Mouse (Mus musculus) cerebellum, postnatal 36 days (tissue): Measurements from ENCODE around the gene Ttc23l.
"Not testable (repeated sequence)": the region's sequence is repeated elsewhere in the genome, so short reads cannot be mapped to it uniquely, and the experiment has no call there.

Experiments
- DNase-seq, 2 experiments: peaks; one replicate each; pipeline ENCODE4 v3.0.0; 2021 to 2022; ENCODE audit warnings: mixed read lengths in 2 of 2

The Ttc23l gene

DNA sequence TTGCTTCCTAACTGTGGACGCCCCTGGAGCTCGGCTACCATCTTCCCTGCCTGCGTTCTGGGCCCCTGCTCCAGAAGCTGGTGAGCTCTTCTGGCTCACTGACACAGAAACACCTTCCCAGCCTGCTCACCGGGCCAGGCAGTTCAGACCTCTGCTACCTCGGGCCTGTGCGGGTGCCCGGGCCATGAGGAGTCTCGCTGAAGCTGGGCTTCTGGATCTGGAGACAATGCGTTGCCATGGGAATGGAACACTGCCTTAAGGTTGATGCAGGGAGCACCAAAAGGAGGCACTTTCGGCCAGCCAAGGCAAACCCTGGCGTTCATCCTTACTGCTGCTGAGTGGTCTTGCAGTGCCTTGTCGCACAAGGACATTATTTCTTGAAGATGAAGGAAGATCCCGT is at the start of gene Ttc23l:
Gene Ttc23l, minus strand, starts transcription at position 204 of the 400 bp plus-strand sequence.
- no peak for DNase-seq

DNA sequence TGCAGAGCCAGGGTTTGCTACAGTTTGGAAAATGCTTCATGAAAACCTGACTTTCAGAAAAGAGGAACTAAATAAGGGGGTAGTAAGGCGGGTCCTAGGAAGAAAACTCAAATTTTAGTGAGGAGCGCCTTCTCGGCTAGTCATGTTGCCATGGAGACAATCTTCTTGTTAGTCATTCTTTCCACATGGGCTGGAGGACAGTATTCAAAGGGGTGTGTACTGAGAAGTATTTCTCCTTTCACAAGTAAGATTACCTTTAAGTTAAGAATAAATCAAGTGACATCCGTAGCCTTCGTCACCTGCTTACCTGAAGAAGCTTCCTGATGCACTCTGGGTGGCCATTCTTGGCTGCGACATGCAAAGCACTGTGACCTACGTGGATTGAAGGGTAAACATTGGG is 40.9 kb upstream of the Ttc23l start:
- no peak for DNase-seq

DNA sequence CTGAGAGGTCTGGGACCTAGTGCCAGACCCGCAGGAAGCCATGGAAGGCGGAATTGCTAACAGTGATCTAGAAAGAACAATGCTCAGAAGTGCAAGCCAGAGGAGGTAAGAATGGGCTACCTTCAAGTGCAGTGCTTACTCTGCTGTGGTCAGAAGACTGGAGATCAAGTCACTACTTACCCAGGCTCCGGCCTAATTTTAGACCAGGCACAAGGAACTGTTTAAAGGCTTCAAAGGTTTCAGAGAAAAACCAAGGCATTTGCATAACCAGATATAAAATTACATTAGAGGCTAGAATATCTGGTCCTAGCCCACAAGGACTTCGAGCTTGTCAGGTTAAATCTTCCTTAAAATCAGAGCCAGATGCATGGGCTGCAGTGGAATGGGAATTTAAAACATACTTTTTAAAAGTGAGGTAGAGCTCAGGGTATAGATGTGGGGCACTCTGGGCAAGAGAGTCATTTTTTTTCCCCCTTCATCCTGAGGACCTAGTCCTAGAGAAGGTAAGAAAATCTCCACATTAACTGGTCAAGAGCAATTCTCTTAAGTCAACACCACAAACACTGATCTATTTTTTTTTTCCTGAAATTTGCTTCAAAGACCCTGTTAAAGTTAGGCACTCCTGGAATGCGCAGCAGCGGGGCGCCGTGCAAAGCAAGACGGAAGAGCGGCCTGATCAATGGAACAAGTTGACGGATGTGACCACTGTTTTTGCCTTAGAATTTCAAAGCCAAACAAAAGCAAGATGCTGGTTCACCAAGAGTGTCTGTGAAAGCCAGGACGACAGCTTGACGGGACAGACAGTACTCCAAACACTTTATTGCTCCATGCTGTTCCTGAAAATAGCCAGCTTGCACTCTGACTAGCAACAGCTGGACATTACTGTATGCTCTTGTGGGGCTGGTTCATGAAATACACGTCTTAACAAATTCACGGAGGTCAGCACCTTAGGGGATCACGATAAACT is 40.1 kb upstream of the Ttc23l start:
- DNase-seq: no peak

DNA sequence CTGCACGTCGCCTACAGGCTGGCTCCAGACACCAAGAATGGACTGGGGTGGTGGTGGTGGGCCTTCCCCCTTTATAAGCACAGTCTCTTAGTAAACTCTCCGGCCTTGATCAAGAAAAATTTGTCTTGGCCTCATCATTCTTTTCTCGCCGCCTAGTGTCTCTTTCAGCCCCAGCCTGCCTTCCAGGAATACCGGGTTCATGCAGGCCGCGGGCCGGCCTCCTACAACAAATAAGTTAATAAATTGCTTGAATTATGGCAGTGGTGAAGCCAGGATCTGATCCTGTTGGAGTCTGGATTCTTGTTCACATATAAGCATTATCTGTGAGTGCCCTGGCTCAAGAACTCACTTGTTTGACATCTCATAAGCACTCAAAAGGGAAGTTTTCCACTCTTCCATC is 38.4 kb upstream of the Ttc23l start:
- no peak for DNase-seq

DNA sequence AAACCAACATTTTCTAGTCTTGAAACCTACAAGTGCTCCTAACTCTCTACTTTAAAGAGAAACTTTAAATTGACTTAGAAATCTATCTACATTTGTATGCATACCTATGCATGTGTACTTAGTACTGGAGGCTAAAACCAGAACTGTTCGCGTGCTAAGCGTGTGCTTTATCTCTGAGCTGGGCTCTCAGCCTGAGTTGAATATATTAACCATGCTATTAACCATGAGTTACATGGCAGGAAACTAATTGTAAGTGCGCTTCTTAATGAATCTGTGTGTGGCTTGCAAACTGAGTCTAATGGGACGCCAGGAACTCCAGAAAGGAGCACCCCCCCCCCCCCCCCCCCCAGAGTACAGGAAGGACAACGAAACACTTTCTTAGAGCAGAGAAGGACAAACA is 36.9 kb upstream of the Ttc23l start:
- DNase-seq: no peak

DNA sequence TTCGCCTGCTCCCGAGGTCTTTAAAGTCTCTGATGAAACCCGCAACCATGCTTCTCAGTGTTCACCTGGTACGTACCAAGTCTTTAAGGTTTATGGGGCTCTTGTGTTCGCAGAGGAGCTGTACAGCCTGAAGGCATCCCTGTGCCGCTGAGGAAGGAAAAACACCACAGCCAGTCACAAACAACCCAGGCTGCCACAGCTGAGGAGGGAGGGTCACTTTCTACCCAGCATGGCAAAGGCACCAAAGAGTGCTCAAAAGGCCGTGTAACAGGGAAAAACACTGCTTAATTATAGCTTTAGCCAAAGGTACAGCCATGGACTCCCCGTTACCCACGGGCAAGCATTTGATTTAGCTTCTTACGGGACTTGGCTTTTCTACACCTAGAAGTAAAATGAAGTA is 36.4 kb upstream of the Ttc23l start:
- DNase-seq: no peak

DNA sequence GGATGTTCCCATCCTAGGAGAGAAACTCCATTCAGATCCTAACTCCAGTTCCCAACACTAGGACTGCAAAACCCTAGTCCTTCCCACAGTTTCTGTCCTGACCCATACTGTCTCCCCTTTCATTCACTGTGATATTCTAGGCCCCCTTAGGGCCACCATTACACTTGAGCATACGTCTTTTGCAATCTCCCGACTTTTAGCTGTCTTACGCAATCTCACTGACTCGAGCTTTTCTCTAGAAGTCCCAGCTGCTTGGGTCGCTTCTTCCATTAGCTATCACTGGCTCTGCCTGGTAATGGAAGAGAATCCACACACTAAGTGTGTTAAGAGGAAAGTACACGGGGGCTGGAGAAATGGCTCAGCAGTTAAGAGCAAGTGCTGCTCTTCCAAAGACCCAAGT is 34.6 kb upstream of the Ttc23l start:
- no peak for DNase-seq

DNA sequence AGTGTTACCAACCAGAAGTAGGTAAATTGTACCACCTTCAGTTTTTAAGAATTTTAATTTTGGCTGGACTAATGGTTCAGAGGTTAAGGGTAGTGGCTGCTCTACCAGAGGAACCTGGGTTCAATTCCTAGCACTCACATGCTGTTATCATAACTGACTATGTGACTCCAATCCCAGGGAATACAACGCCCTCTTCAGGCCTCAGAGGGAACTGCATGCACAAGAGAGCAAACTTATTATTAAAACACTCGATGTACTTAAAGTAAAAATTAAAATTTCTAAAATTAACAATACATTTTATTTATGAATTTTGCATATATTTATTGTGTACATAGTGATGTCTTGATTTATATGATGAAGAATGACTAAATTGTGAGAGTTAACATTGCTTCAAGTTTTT is 28.1 kb upstream of the Ttc23l start:
- no peak for DNase-seq

DNA sequence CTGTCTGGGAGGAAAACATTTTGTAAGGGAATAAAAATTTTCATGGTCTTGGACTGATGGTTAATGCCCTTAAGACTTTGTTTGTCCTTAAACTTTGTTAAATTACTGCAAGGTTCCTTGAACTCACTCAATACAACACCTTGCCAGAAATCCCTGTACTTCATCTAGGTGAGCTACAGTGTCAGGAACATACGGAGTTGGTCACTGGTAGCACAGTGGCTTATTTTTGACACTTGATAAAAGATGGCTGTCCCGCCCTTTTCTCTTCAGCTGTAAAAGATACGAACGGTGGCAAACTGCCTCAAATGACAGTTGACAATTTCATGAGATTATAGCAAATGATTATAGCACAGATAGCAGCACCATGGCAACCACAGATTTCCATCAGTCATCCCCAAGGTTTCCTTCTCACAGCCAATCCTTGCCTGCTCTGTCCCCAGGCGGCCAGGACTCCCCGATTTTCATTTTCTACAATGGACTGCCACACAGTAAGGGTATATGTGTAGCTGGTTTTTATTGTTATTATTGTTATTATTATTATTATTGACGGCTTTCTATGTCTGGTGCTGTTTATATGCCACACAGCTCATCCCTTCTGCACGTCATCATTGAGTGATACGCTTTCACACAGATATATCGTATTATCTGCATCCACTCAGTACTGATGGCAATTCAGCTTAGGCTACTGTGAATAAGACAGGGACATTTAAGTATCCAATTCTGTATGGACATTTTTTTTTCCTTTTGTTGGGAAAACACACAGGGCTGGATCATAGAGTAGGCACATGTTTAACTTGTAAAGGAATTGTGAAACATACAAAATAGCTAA is 26.1 kb upstream of the Ttc23l start:
- DNase-seq: no peak

DNA sequence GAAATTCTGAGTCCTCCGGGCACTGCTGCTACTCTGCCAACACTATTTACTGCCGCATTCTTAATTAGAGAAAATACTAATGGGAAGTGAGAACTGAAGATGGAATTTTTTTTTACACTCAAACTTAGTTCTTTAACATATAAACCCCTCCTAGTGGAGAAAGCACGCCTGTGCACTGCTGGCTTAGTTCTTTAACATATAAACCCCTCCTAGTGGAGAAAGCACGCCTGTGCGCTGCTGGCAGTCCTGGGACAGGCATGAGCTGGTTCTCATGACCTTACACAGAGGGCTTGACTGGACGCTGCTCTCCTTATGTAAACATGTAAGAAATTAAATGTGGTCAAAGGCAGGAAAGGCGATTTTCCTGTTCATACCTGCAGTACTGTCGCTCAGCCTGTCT is 24.9 kb upstream of the Ttc23l start:
- DNase-seq: no peak

DNA sequence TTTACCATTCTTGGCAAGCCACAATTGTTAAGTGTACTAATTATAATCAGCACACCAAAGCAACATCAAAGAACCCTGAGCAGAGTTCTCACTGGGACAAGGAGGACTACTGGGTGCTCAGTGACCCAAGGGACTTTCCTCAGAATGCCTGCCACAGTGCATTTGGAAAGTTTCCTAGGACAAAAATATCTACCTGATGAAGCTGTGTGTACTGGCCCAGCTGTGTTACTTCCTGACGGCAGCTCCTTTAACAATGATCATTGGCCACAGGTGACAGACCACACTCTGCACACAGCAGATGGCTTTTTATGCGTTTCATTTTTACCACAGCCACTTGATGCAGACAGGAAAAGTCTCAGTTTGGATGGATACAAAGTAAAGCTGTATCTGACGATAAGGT is 20.7 kb upstream of the Ttc23l start:
- no peak for DNase-seq

DNA sequence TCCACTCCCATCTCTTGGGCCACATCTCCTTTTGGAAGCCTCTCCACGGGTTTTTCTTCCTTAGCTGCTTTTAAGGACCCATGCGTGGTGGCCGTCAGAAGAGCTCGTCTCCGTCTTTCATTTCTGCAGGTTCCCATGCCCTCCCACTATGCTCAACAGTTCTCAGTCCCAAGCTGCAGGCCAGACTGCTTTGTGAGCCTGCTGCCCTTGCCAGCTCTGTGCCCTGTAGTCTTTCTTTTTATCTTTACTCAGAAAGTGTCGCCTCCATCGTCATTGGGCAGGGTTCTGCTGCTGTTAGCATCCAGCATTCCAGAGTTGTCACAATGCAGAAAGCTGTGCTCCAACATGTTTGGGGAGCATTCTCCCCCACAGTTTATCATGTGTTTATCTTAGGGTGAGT is 8.0 kb upstream of the Ttc23l start:
- no peak for DNase-seq

DNA sequence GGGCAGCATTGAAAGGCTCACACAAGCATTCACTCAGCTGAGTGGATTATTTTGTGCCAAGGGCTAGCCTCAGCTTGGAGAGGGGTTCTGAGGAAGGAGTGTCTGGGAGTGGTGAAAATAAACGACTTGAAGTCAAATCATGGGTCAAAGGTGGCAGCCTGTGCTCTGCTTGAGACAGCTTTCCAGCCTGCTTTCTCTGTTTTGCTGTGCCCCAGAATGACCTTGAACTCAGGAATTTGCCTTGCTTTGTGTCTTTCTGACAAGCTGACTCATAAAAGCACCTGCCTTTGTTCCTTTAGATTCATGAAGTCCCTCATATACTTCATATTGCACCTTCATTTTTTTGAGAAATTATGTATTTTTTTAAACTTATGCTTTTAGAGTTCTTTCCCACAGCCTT is 5.7 kb upstream of the Ttc23l start:
- no peak for DNase-seq

DNA sequence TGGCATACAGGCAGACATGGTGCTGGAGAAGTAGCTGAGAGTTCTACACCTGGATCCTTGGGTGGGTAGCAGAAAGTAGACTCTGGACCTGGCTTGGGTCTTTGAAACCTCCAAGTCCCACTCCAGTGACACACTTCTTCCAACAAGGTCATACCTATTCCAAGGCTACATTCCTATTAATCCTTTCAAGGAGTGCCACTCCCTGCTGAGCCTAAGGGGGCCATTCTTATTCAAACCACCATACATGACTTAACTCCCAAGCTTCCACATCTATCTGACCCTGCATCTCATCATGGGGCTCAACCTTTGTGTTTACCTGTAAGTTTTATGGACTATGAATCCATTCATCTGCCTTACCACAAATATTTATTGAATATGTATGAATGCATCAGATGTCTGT is 3.8 kb upstream of the Ttc23l start:
- no peak for DNase-seq

DNA sequence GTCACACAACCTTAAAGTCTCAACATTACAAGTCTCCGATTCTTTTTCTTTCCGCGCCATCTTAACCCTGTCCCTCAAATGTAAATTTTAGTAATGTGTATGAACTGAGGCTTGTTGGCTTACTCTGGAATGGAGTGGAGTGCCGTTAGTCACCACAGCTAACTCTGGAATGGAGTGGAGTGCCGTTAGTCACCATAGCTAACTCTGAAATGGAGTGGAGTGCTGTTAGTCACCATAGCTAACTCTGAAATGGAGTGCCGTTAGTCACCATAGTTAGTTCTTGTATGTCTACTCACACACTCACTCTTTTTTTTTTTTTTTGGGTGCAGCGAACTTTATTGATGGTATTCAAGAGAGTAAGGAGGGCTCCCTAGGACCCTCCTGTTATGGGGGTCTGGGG is 1.5 kb upstream of the Ttc23l start:
- DNase-seq: no peak

DNA sequence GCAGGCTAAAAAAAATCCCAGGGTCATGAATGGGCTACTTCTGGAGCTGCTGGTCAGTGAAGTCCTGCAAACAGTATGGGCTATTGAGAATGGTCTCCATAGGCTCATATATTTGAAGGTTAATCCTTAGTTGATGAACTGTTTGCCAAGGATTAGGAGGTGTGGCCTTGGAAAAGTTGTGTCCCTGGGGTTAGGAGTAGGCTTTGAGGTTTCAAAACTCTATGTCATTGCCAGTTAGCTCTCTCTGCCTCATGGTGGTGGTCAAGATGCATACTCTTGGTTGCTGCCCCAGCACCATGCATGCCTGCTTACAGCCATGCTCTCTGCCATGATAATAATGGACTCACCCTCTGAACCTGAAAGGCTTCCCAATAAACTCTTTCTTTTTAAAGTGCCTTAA is 4.1 kb downstream of the Ttc23l start:
- no peak for DNase-seq

DNA sequence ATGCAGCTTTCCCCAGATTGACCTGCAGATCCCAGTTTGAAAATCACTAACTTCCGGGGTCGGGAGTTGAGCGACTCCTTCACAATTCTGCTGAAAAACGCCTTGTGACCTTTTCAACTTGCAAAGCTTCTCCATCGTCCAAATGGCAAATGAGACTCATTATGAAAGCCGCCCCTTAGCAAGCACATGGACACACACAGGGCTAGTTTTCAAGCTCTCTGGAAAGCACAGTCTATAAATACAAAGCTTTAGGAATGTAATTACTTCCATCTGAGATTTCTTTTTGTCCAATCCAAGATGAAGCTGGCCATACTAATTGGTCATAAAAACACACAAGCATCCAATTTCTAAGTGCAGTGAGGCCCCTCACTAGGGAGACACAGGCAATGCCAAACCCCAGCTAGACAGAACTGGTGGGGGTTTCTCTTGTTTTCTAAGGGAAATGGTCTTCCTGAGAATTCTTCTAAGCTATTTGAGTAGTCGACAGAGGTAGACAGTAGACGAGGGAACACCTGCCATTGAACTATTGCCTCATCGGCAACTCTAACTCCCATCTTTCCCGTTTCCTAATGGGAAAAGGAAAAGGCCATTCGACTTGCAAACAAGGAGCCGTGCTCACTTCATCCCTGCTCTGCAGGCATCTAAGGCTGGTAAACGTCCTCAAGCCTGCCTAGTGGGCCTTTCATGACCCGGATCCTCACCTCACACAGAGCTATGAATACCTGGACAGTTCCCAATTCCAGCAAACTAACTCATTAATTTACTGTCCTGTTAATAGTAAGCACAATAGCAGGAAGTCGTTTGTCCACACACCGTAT is 18.0 kb downstream of the Ttc23l start:
- no peak for DNase-seq

DNA sequence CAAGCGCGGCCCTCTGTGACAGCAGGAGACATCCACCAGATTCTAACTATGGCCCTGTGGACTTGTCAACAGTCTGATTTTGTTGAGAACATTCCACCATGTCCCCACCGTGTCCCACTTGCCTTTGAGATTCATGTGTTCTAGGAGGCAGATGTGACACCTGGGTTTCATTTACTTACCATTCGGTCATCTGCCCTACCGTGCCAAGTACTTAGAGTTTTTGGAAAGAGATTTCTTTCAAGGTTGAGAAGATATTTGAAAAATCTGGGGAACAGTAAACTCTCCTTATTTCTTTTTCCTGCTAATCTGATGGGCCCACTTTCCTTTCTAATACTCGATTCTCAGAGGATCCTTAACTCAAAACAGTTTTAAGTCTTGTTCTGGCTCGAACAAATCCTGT is 22.5 kb downstream of the Ttc23l start:
- no peak for DNase-seq

DNA sequence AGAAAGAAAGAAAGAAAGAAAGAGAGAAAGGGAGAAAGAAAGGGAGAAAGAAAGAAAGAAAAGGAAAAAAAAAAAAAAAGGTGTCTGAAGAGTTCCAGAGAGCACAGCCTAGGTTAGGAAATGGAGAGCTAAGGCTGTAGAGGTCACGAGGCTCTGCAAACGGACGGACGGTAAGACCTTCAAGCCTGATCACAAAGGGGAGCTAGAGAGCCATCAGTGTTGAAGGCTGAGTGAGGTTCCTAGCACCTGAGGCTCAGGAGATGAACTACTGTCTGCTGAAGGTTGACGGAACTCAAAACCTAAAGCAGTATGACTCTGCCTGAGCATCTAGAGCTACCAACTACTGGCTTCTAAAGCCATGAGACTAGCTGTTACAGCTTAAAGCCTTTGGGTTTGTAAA is 23.9 kb downstream of the Ttc23l start:
- no peak for DNase-seq

DNA sequence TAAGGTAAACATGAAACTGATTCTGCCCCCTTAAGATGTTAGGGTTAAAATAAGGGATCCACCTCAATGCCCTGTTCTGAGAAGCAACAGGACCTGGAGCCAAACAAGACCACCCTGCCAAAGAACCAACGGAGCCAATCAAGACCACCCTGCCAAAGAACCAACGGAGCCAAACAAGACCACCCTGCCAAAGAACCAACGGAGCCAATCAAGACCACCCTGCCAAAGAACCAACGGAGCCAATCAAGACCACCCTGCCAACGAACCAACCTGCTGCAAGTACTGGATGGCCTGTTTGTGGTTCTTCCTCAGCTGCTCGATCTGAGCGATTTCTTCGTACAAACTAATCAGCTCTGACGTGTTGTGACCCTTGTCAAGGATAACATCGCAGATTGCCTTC is 25.1 kb downstream of the Ttc23l start:
- DNase-seq: not testable (repeated sequence)

DNA sequence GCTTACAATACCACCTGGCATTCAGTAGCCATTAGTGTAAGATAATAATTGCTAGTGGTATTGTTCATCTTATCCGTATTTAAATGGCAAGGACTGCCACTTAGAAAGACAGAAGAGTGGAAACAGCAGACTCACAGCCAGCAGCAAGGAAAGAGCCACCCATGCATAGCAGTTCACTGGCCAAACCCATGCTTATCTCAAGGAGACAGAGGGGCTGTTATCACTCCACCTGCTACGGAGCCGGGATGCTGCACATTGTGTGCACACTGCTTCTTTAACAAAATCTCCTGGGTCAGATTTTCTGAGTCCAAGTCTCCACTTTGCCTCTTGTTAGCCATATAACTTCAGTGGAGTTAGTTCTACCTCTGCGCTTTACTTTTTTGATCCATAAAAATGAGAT is 27.1 kb downstream of the Ttc23l start:
- no peak for DNase-seq

DNA sequence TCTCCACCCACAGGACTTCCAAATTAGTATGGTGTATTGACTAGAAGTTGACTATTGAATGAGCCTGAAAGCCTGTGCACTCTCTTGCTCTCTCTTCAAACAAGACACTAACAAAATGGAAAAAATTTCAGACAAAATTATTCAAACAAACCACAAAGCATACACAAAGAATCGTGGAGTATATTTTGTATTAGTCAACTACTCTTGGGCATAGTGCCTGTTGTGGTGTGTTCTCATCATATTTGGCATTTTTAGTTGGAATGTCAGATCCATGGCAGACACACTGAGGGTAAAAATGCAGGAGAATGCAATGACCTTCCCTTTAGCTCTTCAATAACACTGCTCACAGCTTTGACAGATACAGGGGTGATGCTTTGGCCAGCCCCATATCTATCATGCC is 32.6 kb downstream of the Ttc23l start:
- DNase-seq: no peak

DNA sequence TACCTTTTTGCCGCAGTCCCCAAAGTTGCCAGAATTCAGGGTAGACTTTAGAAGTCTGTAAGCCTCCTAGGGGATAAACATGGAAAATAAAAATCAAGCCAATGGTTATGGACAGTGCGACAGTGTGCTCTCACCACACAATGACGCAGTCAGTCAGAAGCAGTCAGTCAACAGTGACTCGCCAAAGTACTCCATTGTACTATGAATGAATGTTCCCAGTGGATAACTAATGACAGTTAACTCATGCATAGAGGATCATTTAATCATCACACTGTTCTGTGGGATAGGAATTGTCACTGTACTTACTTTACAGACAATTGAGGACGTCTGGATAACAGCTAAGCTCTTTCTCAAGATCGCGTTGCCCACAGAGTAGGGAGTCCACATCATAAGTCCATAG is 43.3 kb downstream of the Ttc23l start:
- no peak for DNase-seq
